Mouse (Mus musculus): ENCODE results near the gene 1700019N19Rik.

DNA sequence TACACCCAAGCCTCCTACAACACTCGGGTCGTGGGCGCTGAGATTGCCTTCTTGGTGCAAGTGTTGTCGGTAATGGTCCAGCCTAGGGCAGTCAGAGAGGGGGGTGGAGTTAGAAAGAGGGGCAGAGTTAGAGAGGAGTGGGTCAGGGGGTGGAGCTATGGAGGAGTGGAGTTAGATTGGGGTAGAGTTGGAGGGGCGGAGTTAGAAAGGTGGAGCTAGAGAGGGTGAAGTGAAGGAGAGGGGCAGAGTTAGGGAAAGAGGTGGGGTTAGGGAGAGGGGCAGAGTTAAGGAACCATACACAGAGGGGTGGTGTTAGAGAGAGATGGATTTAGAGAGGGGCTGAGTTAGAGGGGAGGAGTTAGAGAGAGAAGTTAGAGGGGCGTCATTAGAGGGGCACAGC lies 31.9 kb downstream of the 1700019N19Rik start:
- TF ChIP-seq CTCF (IDR thresholded peaks at IDR 0.05; ENCODE audit: borderline replicate concordance, extremely low read depth, insufficient read depth, insufficient read length) (no peak), POLR2A (IDR thresholded peaks at IDR 0.05; ENCODE audit: borderline replicate concordance, extremely low read depth, insufficient read depth, insufficient read length, poor library complexity, severe bottlenecking) (no peak)

Measured in brain, embryonic 14.5 days (tissue).